Mouse (Mus musculus) naive thymus-derived CD4-positive, alpha-beta T cell, adult 2 months (primary cell): ENCODE data around the gene Aaed1.
A peak's percentile ranks its signal among the peaks of the same experiment; 100 is the strongest.

ENCODE experiments used
- DNase-seq: peaks from one replicate; pipeline ENCODE4 v3.0.0-alpha.2; 2011; ENCODE audit warnings: low read depth

Aaed1 gene

GRCm38 (mm10) chr13:64250363-64250762, 62.1 kb downstream of the Aaed1 start:
- peak; percentile 82 for DNase-seq

- peak; percentile 91 for DNase-seq
Observed at GRCm38 (mm10) chr13:64248775-64249524, 63.6 kb downstream of the Aaed1 start.

- DNase-seq = peak; percentile 78
Observed at GRCm38 (mm10) chr13:64248161-64248774, 64.2 kb downstream of the Aaed1 start.

GRCm38 (mm10) chr13:64246106-64246505, 66.4 kb downstream of the Aaed1 start:
- peak; percentile 24 for DNase-seq

DNA sequence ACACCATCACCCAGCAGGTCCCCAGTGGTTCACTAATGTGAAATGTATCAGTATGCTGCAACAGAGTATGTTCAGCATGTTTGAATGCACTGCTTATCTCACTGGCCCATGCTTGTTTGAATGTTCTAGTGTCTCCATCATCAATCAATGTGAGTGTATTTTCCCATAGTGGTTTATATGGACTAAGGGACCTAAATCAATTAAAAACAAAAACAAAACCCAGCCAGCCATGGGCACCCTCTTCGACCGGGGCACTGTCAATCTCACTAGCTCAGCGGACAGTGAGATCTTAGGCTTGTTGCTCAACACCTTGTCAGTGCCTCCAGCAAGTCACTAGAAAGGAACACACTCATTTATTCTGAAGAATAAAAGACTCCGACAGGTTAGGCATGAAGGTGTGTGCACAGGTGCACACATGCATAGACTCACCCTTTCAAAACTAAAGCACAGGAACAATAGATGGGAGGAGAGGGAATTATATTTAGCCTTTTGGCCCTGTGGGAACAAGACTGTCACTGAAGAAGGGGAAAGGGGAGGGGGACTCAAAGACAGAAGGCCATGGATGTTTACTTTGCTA, 67.7 kb downstream of the Aaed1 start:
- no peak for DNase-seq

- no peak for DNase-seq
Observed at GRCm38 (mm10) chr13:64242721-64243120, 69.8 kb downstream of the Aaed1 start.

DNA sequence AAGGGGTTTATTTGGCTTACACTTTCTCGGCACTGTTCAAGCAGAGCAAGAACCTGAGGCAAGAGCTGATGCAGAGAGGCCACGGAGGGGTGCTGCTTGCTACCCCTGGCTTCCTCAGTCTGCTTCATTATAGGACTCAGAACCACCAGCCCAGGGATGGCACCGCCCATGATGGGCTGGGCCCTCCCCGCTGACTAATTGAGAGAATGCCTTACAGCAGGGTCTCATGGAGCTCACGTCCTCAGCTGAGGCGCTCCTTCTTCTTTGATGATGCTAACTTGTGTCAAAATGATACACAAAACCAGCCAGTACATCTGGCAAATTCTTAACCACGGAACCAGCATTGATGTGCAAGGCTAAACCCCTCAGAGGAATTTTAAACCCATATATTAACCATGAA, 71.9 kb downstream of the Aaed1 start:
- no peak for DNase-seq

GRCm38 (mm10) chr13:64237681-64238157, 74.8 kb downstream of the Aaed1 start:
- DNase-seq = no peak

- DNase-seq = no peak
Observed at GRCm38 (mm10) chr13:64237000-64237680, 75.4 kb downstream of the Aaed1 start.

DNA sequence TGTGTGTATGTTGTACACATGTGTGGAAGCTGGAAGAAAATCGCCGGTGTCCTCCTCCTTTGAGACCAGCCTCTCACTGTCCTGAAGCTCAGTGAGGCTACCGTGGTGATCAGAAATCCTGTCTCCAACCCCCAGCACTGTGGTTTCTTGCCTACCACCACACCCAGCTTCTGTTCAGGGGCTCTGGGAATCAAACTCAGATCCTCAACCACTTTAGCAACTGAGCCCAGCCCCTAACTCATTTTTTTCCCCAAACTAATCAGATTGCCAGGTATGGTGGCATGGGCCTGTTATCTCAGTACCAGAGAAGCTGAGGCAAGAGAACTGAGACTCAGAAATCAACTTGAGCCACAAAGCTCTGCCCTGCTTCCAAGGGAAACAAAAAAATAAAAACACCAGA, 76.7 kb downstream of the Aaed1 start:
- DNase-seq = no peak

DNA sequence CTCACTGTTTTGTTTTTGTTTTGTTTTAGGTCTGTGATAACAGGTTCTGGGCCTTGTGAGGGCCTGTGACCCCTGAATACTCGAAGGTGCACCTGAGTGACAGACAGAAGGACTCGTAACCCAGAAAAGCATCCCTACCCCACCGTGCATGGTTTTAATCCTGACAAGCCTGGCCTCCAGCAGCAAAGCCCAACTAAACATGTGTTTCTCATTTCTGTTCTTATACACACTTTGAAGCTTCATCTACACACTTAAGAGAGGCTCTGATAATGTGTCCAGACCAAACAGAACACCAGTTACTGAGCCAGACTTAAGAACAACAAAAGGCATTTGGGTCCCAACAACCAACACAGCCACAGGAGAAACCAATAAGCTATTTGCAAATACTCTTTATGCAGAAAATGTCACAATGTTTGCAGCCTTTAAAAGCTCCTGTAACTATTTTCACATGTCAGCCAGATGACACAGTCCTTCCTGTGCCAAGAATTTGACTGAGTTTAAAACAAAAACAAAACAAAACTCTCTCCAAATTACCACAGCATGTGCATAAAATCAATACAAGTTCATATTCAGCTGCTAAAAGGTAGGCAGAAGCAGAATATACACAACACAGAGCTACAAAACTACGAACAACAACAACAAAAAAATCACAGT, 77.3 kb downstream of the Aaed1 start:
- no peak for DNase-seq

DNA sequence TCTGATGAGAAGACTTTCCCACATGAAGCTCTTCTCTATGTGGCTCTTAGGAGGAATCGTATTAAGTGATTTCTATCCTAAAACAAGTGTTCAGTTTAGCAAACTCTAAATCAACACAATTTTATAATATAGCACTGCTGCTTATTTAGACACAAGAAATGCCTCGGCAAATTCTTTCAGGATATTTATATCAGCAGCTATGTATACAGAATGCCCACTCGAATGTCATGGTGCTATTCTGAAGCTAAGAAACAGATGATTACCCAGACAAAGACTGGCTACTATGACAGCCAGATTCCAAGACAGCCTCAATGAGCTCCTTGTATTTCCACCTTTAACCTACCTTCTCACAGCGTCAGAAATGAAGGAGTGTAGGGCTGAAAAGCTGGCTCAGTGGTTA, 79.4 kb downstream of the Aaed1 start:
- DNase-seq = no peak

DNA sequence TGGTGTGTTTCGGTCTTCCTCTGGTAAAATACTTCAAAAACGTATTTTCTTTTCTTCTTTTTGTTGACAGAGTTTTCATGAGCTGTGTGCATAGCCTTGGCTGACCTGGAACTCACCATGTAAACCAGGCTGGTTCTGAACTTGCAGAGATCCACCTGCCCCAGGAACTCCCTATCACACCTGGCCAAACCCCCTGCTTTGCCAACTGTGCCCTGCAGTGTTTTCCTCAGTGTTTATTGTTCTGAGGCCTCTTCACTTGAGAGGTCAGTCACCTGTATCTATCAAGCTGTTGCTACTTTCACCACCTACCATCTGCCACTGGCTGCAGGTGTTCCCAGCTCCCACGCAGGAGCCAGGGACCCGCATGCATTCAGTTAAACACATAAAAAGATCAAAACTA, 85.8 kb downstream of the Aaed1 start:
- DNase-seq = no peak

- no peak for DNase-seq
Observed at GRCm38 (mm10) chr13:64225738-64226137, 86.8 kb downstream of the Aaed1 start.
